Mouse (Mus musculus): ENCODE data around the gene Prr36. TPM values are rescaled to one million over a fixed set of nuclear protein-coding genes. Genes with fewer than 3 reads are reported as not detected.

Gene Prr36
- polyA plus RNA-seq, 1 experiment from 2014 or later: 0.63 TPM

- WGBS (ENCODE audit: insufficient replicate concordance): 83% methylated on average over 15 of the region's 15 CpGs
These were observed 30.8 kb upstream of the Prr36 start, which contains the start of gene Tgfbr3l for GRCm38 (mm10) chr8:4247951-4248540. Tgfbr3l (plus strand) TSS chr8:4248214.

GRCm38 (mm10) chr8:4247241-4247640, 30.0 kb upstream of the Prr36 start:
- Histone ChIP-seq H3K4me1 (ENCODE audit: control insufficient read depth, insufficient read depth, low read length) (peaks cover 9% of the 10 kb centered on the region), H3K36me3 (ENCODE audit: control insufficient read depth, insufficient read depth, low read length) (peaks cover 31% of the 10 kb centered on the region), H3K27me3 (ENCODE audit: control insufficient read depth, insufficient read depth, low read length) (peaks cover 3% of the 10 kb centered on the region; the same call in 1 of the 2 replicates), H3K9ac (ENCODE audit: low read depth, low read length) (0 out of 2 replicates have a peak overlapping the region, but pooled peaks have one; percentile 22), H3K4me2 (no peak overlapping the region), H3K4me3 (ENCODE audit: low read depth, low read length) (no peak overlapping the region), H3K27ac (ENCODE audit: low read depth, low read length) (no peak overlapping the region), H3K9me3 (replicated peaks; ENCODE audit: control insufficient read depth, low read length) (no peaks in the 10 kb centered on the region)
- WGBS (ENCODE audit: insufficient replicate concordance): 89% methylated on average over 8 of the region's 8 CpGs
- no peak for ATAC-seq (replicated peaks; ENCODE audit: insufficient number of reproducible peaks, low FRiP score, low TSS enrichment)

More at GRCm38 (mm10) chr8:4247951-4248540, 30.8 kb upstream of the Prr36 start, which contains the start of gene Tgfbr3l:
- no peak for ATAC-seq (replicated peaks; ENCODE audit: insufficient number of reproducible peaks, low FRiP score, low TSS enrichment)
- H3K36me3 ChIP-seq (ENCODE audit: control insufficient read depth, insufficient read depth, low read length): peaks cover 28% of the 10 kb centered on the region
- H3K9me3 ChIP-seq (replicated peaks; ENCODE audit: control insufficient read depth, low read length): no peaks in the 10 kb centered on the region
- H3K9ac ChIP-seq (ENCODE audit: low read depth, low read length): peak within 1 kb of the TSS; percentile 43; the same call in 1 of the 2 replicates
- no peak within 1 kb of the TSS; the same call in 1 of the 2 replicates for H3K27ac ChIP-seq (ENCODE audit: low read depth, low read length)
- peaks cover 3% of the 10 kb centered on the region; the same call in 1 of the 2 replicates for H3K27me3 ChIP-seq (ENCODE audit: control insufficient read depth, insufficient read depth, low read length)
- H3K4me2 ChIP-seq: peak within 1 kb of the TSS; percentile 53
- H3K4me1 ChIP-seq (ENCODE audit: control insufficient read depth, insufficient read depth, low read length): peaks cover 9% of the 10 kb centered on the region
- H3K4me3 ChIP-seq (ENCODE audit: low read depth, low read length): no peak within 1 kb of the TSS

GRCm38 (mm10) chr8:4245737-4246136, 28.5 kb upstream of the Prr36 start:
- H3K36me3 ChIP-seq (ENCODE audit: control insufficient read depth, insufficient read depth, low read length): peaks cover 31% of the 10 kb centered on the region
- ATAC-seq (replicated peaks; ENCODE audit: insufficient number of reproducible peaks, low FRiP score, low TSS enrichment): no peak

GRCm38 (mm10) chr8:4245061-4245460, 27.8 kb upstream of the Prr36 start:
- Histone ChIP-seq H3K36me3 (ENCODE audit: control insufficient read depth, insufficient read depth, low read length) (peaks cover 31% of the 10 kb centered on the region), H3K4me2 (no peak overlapping the region), H3K9me3 (replicated peaks; ENCODE audit: control insufficient read depth, low read length) (no peaks in the 10 kb centered on the region), H3K27ac (ENCODE audit: low read depth, low read length) (no peak overlapping the region), H3K4me3 (ENCODE audit: low read depth, low read length) (no peak overlapping the region), H3K4me1 (ENCODE audit: control insufficient read depth, insufficient read depth, low read length) (peaks cover 13% of the 10 kb centered on the region), H3K9ac (ENCODE audit: low read depth, low read length) (no peak overlapping the region), H3K27me3 (ENCODE audit: control insufficient read depth, insufficient read depth, low read length) (peaks cover under 1% of the 10 kb centered on the region; the same call in 1 of the 2 replicates)
- WGBS (ENCODE audit: insufficient replicate concordance): 94% methylated on average over 5 of the region's 5 CpGs
- ATAC-seq (replicated peaks; ENCODE audit: insufficient number of reproducible peaks, low FRiP score, low TSS enrichment): no peak

More at GRCm38 (mm10) chr8:4245737-4246136, 28.5 kb upstream of the Prr36 start:
- H3K4me2 ChIP-seq: no peak overlapping the region
- peaks cover 9% of the 10 kb centered on the region for H3K4me1 ChIP-seq (ENCODE audit: control insufficient read depth, insufficient read depth, low read length)
- no peak overlapping the region for H3K4me3 ChIP-seq (ENCODE audit: low read depth, low read length)
- H3K9ac ChIP-seq (ENCODE audit: low read depth, low read length): no peak overlapping the region
- H3K27ac ChIP-seq (ENCODE audit: low read depth, low read length): no peak overlapping the region
- H3K27me3 ChIP-seq (ENCODE audit: control insufficient read depth, insufficient read depth, low read length): peaks cover 3% of the 10 kb centered on the region; the same call in 1 of the 2 replicates
- H3K9me3 ChIP-seq (replicated peaks; ENCODE audit: control insufficient read depth, low read length): no peaks in the 10 kb centered on the region
- WGBS (ENCODE audit: insufficient replicate concordance): 81% methylated on average over 13 of the region's 13 CpGs

- Histone ChIP-seq H3K36me3 (ENCODE audit: control insufficient read depth, insufficient read depth, low read length) (peaks cover 13% of the 10 kb centered on the region; the same call in 1 of the 2 replicates), H3K27ac (ENCODE audit: low read depth, low read length) (peak overlapping the region; percentile 95), H3K27me3 (ENCODE audit: control insufficient read depth, insufficient read depth, low read length) (peaks cover 9% of the 10 kb centered on the region), H3K4me1 (ENCODE audit: control insufficient read depth, insufficient read depth, low read length) (peaks cover 10% of the 10 kb centered on the region), H3K4me2 (peak overlapping the region; percentile 61), H3K9me3 (replicated peaks; ENCODE audit: control insufficient read depth, low read length) (no peaks in the 10 kb centered on the region), H3K9ac (ENCODE audit: low read depth, low read length) (peak overlapping the region; percentile 88), H3K4me3 (ENCODE audit: low read depth, low read length) (peak overlapping the region; percentile 68)
- peak; percentile 15 for ATAC-seq (replicated peaks; ENCODE audit: insufficient number of reproducible peaks, low FRiP score, low TSS enrichment)
- 13% methylated on average over 19 of the region's 19 CpGs for WGBS (ENCODE audit: insufficient replicate concordance)
These were observed 22.1 kb upstream of the Prr36 start for GRCm38 (mm10) chr8:4239193-4239890.

GRCm38 (mm10) chr8:4238434-4239192, 21.4 kb upstream of the Prr36 start, which contains the start of the genes Map2k7 and Gm49320:
Map2k7 (plus strand) TSS chr8:4238740.
Gm49320 (plus strand) TSS chr8:4238865.
- Histone ChIP-seq H3K4me1 (ENCODE audit: control insufficient read depth, insufficient read depth, low read length) (peaks cover 10% of the 10 kb centered on the region), H3K9me3 (replicated peaks; ENCODE audit: control insufficient read depth, low read length) (no peaks in the 10 kb centered on the region), H3K27ac (ENCODE audit: low read depth, low read length) (peak within 1 kb of the TSS; percentile 95), H3K4me2 (peak within 1 kb of the TSS; percentile 61), H3K4me3 (ENCODE audit: low read depth, low read length) (peak within 1 kb of the TSS; percentile 68), H3K9ac (ENCODE audit: low read depth, low read length) (peak within 1 kb of the TSS; percentile 88), H3K27me3 (ENCODE audit: control insufficient read depth, insufficient read depth, low read length) (peaks cover 9% of the 10 kb centered on the region), H3K36me3 (ENCODE audit: control insufficient read depth, insufficient read depth, low read length) (peaks cover 9% of the 10 kb centered on the region; the same call in 1 of the 2 replicates)
- peak; percentile 92 for ATAC-seq (replicated peaks; ENCODE audit: insufficient number of reproducible peaks, low FRiP score, low TSS enrichment)
- WGBS (ENCODE audit: insufficient replicate concordance): under 1% methylated on average over 63 of the region's 71 CpGs

GRCm38 (mm10) chr8:4237814-4238433, 20.7 kb upstream of the Prr36 start:
- Histone ChIP-seq H3K9me3 (replicated peaks; ENCODE audit: control insufficient read depth, low read length) (no peaks in the 10 kb centered on the region), H3K27me3 (ENCODE audit: control insufficient read depth, insufficient read depth, low read length) (peaks cover 9% of the 10 kb centered on the region), H3K27ac (ENCODE audit: low read depth, low read length) (peak overlapping the region; percentile 95), H3K4me2 (peak overlapping the region; percentile 61), H3K4me3 (ENCODE audit: low read depth, low read length) (peak overlapping the region; percentile 68), H3K36me3 (ENCODE audit: control insufficient read depth, insufficient read depth, low read length) (peaks cover 3% of the 10 kb centered on the region; the same call in 1 of the 2 replicates), H3K4me1 (ENCODE audit: control insufficient read depth, insufficient read depth, low read length) (peaks cover 10% of the 10 kb centered on the region), H3K9ac (ENCODE audit: low read depth, low read length) (peak overlapping the region; percentile 88)
- ATAC-seq (replicated peaks; ENCODE audit: insufficient number of reproducible peaks, low FRiP score, low TSS enrichment): no peak
- WGBS (ENCODE audit: insufficient replicate concordance): 18% methylated on average over 15 of the region's 15 CpGs

All from heart, embryonic 11.5 days (tissue).